Mouse (Mus musculus) hindbrain, embryonic 14.5 days (tissue): ENCODE data around the gene Phlda1. TPM values are rescaled to one million over a fixed set of nuclear protein-coding genes. Genes with fewer than 3 reads are reported as not detected.
A peak's percentile ranks its signal among the peaks of the same experiment; 100 is the strongest.

Experiments
- ATAC-seq: fragments of 200-750 bp; cut with Nextera tagmentation; 2 replicates; pipeline ENCODE4 v1.8.0; 2017; ENCODE audit warnings: moderate number of reproducible peaks, mild to moderate bottlenecking, moderate TSS enrichment, moderate library complexity; ENCODE audit not compliant: low FRiP score
- DNase-seq: peaks from one replicate; pipeline ENCODE4 v3.0.0-alpha.2; 2015; ENCODE audit warnings: low spot score
- H3K27ac ChIP-seq: fragments of 300-500 bp; sonication (generic); 2 replicates; pipeline ENCODE4 v1.5.1; 2014; ENCODE audit warnings: mild to moderate bottlenecking, moderate library complexity
- H3K27me3 ChIP-seq: fragments of 300-500 bp; sonication (generic); 2 replicates; pipeline ENCODE4 v1.6.1; 2014; ENCODE audit warnings: mild to moderate bottlenecking, low read length, mixed read lengths; ENCODE audit not compliant: control insufficient read depth, insufficient read depth
- H3K36me3 ChIP-seq: fragments of 300-500 bp; sonication (generic); replicated peaks from 2 replicates; pipeline ENCODE4 v1.6.1; 2014; ENCODE audit not compliant: control insufficient read depth, insufficient read depth
- H3K4me1 ChIP-seq: fragments of 300-500 bp; sonication (generic); replicated peaks from 2 replicates; pipeline ENCODE4 v1.6.1; 2014; ENCODE audit warnings: antibody characterized with exemption, low read length, mixed read lengths; ENCODE audit not compliant: control insufficient read depth, insufficient read depth
- H3K4me2 ChIP-seq: fragments of 300-500 bp; sonication (generic); replicated peaks from 2 replicates; pipeline ENCODE4 v1.6.1; 2014; ENCODE audit warnings: mild to moderate bottlenecking, moderate library complexity
- H3K4me3 ChIP-seq: fragments of 300-500 bp; sonication (generic); replicated peaks from 2 replicates; pipeline ENCODE4 v1.5.1; 2014; ENCODE audit warnings: mild to moderate bottlenecking, low read length
- H3K9ac ChIP-seq: fragments of 300-500 bp; sonication (generic); 2 replicates; pipeline ENCODE4 v1.6.1; 2014
- H3K9me3 ChIP-seq: fragments of 300-500 bp; sonication (generic); 2 replicates; pipeline ENCODE4 v1.6.1; 2016; ENCODE audit warnings: low read length; ENCODE audit not compliant: control insufficient read depth
- WGBS: fragments of 180-500 bp; shearing (Covaris S2); extraction: QIAGEN DNeasy Blood & Tissue Kit; methylation state at CpG from one replicate; pipeline ENCODE4 v1.1.7; 2014; 5-methylcytosine and 5-hydroxymethylcytosine counted together
- polyA plus RNA-seq: library from polyadenylated mRNA; unstranded; fragments of >200 nt; fragmentation: Nextera tagmentation; extraction: Ambion mirVana; gene quantifications from 2 replicates; pipeline ENCODE4 v1.2.1, GENCODE M21; 2014

The Phlda1 gene
- polyA plus RNA-seq, 1 experiment from 2014 or later, result 66.6 TPM

DNA sequence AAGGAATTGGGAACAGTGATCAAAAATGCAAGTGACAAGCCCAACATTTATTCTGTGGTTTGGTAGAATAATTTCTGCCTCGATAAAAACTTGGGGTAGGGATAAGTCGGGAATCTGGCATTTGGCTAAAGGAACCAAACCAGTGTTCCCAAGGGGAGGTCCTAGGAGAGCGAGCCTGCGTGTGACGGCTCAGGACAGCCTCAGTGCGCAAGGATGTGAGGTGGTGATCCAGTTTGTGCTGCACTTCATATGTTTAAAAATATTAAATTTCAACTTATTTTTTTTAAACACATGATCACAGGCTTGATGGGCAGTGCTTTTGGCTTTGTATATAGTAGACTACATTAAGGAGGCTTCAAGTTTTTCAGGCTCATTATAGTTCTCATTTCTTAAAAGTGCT, 6.2 kb upstream of the Phlda1 start:
- Histone ChIP-seq H3K9ac (no peak overlapping the region), H3K36me3 (peaks cover 40% of the 10 kb centered on the region), H3K4me3 (no peak overlapping the region), H3K4me1 (no peaks in the 10 kb centered on the region), H3K27me3 (no peaks in the 10 kb centered on the region), H3K27ac (no peak overlapping the region), H3K9me3 (no peaks in the 10 kb centered on the region), H3K4me2 (no peak overlapping the region)
- 76% methylated on average over 6 of the region's 6 CpGs for WGBS
- ATAC-seq (no peak), DNase-seq (no peak)

DNA sequence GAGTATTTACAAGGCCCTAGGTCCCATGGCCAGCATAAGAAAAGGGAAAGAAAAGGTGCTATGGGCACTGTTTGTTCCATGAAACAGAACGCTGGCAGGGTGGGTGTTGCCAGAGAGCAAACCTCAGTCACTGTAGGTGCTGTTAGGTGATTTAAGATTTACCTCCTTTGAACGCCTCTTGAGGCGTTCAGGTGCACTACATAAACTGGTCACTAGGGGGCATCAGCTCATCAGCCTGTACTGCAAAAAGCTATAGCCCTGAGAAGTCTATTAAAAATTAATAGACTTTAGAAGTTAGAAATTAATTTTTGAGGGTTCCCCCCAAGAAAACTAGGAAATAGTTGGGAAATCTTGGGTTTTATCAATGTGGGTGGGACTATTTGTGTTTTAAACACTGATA, 3.0 kb upstream of the Phlda1 start:
- Histone ChIP-seq H3K4me1 (no peaks in the 10 kb centered on the region; the same call in 1 of the 2 replicates), H3K4me3 (no peak overlapping the region), H3K36me3 (peaks cover 10% of the 10 kb centered on the region), H3K27ac (no peak overlapping the region), H3K27me3 (no peaks in the 10 kb centered on the region), H3K9me3 (no peaks in the 10 kb centered on the region), H3K4me2 (no peak overlapping the region), H3K9ac (no peak overlapping the region)
- DNase-seq (peak; percentile 93), ATAC-seq (no peak)
- WGBS, result 2% methylated on average over 3 of the region's 3 CpGs

DNA sequence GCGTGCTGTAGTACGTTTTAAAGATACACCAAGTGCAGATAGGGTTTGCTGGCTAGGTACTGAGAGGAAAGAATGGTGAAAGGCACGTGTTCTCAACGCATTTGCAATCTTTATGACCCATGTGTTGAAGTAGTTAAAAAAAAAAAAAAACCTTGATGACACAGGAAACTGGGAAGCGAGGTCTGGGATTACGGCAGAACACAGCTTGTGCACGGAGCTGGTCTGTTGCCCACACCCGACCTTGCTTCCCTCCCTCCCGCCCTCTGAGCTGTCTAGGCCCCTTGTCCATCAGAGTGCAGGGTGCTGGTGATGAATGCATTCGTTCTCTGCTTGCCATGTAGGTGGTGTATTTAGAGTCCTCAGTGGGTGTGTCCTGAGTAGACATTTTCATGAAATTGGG, 2.4 kb upstream of the Phlda1 start:
- no peak overlapping the region for H3K27ac ChIP-seq
- no peaks in the 10 kb centered on the region for H3K9me3 ChIP-seq
- ATAC-seq (no peak), DNase-seq (no peak)
- H3K4me2 ChIP-seq, result no peak overlapping the region
- 45% methylated on average over 10 of the region's 10 CpGs for WGBS
- H3K4me1 ChIP-seq, result peaks cover 5% of the 10 kb centered on the region
- no peak overlapping the region for H3K9ac ChIP-seq
- H3K27me3 ChIP-seq, result no peaks in the 10 kb centered on the region
- peaks cover 3% of the 10 kb centered on the region; the same call in 1 of the 2 replicates for H3K36me3 ChIP-seq
- H3K4me3 ChIP-seq, result no peak overlapping the region

DNA sequence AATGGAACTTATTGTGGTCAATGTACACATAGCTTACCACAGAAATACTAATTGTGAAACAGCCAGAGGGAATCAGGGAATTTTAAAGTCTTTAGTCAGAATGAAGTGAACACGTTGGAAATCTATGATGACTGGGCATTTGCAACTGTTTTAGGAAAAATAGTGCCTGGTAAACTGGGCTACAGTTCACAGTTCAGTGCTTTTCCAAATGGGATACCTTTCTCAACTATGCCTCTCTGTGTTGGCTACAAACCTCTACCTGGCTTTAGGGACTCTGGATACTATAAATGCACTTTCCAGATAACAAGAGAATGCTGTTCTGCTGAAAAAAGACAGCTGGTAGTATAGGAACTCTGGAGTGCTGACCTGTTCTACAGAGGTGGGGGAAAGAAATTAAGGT, 1.5 kb upstream of the Phlda1 start:
- WGBS, result 85% methylated on average over 1 of the region's 1 CpGs
- H3K9ac ChIP-seq, result no peak overlapping the region

DNA sequence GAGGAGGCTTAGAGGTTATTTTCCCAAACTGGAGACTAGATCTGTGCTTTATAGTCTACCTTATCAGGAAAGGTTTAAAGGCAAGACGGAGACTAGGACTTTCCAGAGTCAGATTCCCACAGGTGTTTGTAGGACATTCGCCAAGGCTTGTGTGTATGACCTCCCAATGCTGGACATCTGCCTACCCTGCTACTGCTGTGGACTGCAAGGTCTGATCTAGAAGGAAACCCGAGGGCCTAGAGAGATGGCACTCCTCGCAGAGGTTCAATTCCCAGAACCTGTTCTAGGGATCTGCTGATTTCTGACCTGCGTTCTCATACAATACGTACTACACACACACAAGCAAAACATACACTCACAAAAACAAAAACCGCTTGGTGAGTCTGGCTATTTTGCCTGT, 680 bp upstream of the Phlda1 start:
- DNase-seq (no peak), ATAC-seq (no peak)
- H3K27me3 ChIP-seq, result no peaks in the 10 kb centered on the region
- H3K36me3 ChIP-seq, result no peaks in the 10 kb centered on the region
- H3K9me3 ChIP-seq, result no peaks in the 10 kb centered on the region
- H3K4me3 ChIP-seq, result peak overlapping the region; percentile 81; the same call in 1 of the 2 replicates
- H3K9ac ChIP-seq, result no peak overlapping the region
- peaks cover 12% of the 10 kb centered on the region for H3K4me1 ChIP-seq
- 57% methylated on average over 7 of the region's 7 CpGs for WGBS
- H3K4me2 ChIP-seq, result peak overlapping the region; percentile 64
- no peak overlapping the region for H3K27ac ChIP-seq

More for the DNA sequence above, 1.5 kb upstream of the Phlda1 start:
- Histone ChIP-seq H3K4me1 (peaks cover 12% of the 10 kb centered on the region), H3K4me2 (no peak overlapping the region), H3K4me3 (no peak overlapping the region), H3K27me3 (no peaks in the 10 kb centered on the region), H3K9me3 (no peaks in the 10 kb centered on the region), H3K36me3 (no peaks in the 10 kb centered on the region), H3K27ac (no peak overlapping the region)
- no peak for DNase-seq
- no peak for ATAC-seq

DNA sequence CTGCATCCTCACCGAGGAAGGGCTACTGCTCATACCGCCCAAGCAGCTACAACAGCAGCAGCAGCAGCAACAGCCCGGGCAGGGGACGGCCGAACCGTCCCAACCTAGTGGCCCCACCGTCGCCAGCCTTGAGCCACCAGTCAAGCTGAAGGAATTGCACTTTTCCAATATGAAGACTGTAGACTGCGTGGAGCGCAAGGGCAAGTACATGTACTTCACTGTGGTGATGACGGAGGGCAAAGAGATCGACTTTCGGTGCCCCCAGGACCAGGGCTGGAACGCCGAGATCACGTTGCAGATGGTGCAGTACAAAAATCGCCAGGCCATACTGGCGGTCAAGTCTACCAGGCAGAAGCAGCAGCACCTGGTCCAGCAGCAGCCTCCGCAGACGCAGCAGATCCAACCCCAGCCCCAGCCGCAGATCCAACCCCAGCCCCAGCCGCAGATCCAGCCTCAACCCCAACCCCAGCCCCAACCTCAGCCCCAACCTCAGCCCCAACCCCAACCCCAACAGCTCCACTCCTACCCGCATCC, 907 bp downstream of the Phlda1 start:
- no peaks in the 10 kb centered on the region for H3K36me3 ChIP-seq
- peak; percentile 52 for ATAC-seq
- H3K4me2 ChIP-seq, result peak overlapping the region; percentile 64
- under 1% methylated on average over 22 of the region's 23 CpGs for WGBS
- H3K4me1 ChIP-seq, result peaks cover 12% of the 10 kb centered on the region
- H3K9ac ChIP-seq, result peak overlapping the region; percentile 95
- H3K27me3 ChIP-seq, result no peaks in the 10 kb centered on the region
- no peaks in the 10 kb centered on the region for H3K9me3 ChIP-seq
- peak overlapping the region; percentile 81 for H3K4me3 ChIP-seq
- peak overlapping the region; percentile 91 for H3K27ac ChIP-seq
- DNase-seq, result no peak

DNA sequence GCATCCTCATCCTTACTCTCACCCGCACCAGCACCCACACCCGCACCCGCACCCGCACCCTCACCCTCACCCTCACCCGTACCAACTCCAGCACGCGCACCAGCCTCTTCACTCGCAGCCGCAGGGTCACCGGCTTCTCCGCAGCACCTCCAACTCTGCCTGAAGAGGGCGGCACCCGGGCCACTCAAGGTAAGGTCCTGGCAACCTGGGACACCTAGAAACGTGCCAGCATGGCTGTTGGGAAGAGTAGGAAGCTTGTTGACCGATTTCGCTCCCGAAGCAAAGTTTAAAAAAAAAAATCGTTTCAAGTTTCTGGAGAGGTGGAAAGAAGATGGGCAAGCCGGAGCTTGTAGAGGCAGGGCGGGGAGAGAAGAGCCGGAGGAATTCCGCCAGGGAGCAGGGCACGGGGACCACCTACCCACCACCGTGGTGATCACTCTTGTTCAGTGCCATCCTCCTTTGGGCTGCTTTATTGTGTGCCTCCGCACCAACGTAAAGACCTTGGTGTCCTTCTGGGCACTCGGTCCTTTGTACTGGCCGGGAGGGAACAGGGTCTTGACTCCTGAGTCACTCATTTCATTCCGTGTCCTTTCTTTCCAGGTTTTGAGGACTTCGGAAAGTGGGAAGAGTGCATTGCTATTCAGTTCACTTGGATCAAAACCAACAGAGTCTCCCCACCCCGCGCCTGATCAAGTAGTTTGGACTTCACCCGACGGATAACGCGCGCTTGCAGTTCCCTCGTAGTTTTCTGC, 1.6 kb downstream of the Phlda1 start:
- Histone ChIP-seq H3K27ac (peak overlapping the region; percentile 91), H3K9ac (peak overlapping the region; percentile 95), H3K9me3 (no peaks in the 10 kb centered on the region), H3K4me2 (peak overlapping the region; percentile 64), H3K27me3 (no peaks in the 10 kb centered on the region), H3K36me3 (no peaks in the 10 kb centered on the region), H3K4me3 (peak overlapping the region; percentile 81), H3K4me1 (peaks cover 12% of the 10 kb centered on the region)
- DNase-seq (peak; percentile 56), ATAC-seq (peak; percentile 19)
- under 1% methylated on average over 38 of the region's 38 CpGs for WGBS

DNA sequence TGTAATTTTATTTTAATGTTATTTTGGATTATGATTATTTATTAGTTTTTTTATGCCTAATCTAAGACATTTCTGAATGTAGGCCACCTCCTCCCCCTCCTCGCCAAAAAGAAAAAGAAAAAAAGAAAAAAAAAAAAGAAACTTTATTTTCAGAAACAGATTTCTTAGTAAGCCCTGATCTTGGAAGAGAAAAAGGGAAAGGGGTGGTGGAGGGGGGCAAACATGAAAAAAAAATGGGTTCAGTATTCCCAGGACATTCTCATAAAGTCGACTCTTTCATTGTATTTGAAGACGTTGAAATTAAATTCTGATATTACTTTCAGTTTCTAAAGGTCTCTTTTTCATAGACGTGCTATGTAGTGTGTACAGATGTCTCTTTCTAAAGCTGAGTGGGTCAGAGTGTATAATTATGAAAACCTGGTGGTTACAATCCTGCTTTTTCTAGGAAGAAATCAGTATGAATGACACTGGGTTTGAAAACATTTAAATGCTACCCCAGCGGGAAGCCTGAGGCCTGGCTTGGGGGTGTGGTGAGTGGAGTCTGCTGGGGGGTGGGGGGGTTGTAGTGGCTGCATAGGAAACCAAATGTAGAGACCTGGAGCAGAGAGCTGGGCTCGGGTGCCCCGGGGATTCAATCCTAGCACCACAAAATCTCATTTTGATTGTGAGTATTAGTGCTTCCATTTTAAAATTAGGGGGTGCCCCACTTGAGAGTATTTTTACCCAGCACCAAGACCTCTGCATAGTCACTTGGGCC, 2.4 kb downstream of the Phlda1 start:
- DNase-seq (no peak), ATAC-seq (no peak)
- Histone ChIP-seq H3K27ac (peak overlapping the region; percentile 91), H3K27me3 (no peaks in the 10 kb centered on the region), H3K4me1 (peaks cover 12% of the 10 kb centered on the region), H3K9ac (peak overlapping the region; percentile 95), H3K36me3 (no peaks in the 10 kb centered on the region), H3K4me3 (peak overlapping the region; percentile 81), H3K4me2 (peak overlapping the region; percentile 64), H3K9me3 (no peaks in the 10 kb centered on the region)
- WGBS, result 7% methylated on average over 7 of the region's 7 CpGs

DNA sequence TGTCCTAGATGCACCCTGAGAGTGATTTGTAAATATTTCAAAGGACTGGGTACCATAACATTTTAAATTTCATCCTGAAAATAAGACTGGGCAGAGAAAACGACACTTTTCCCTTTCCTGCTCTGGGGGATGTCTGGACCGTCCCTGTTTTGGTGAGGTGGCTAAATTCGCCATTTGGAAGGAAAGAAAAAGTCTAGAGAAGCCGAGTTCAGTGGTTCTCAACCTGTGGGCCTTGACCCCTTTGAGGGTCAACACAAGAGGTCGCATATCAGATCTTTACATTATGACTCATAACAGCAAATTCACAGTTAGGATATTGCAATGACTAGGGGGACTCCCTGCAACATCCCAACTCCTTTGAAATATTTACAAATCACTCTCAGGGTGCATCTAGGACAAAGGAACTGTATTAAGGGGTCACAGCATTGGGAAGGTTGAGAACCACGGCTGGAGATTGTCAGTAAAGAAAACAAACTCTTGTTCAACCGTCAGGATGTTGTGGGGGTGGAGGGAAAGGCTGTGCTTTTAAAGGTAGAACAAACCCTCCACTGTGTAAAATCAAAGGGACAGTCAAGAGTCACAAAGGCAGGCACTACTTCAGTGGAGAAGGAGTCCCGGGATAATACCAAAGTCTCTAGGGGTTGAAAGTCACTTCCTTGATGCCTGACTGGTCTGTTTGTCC, 3.2 kb downstream of the Phlda1 start:
- no peaks in the 10 kb centered on the region for H3K36me3 ChIP-seq
- H3K4me3 ChIP-seq, result peak overlapping the region; percentile 81
- peak overlapping the region; percentile 64 for H3K4me2 ChIP-seq
- peak overlapping the region; percentile 91 for H3K27ac ChIP-seq
- WGBS, result 23% methylated on average over 8 of the region's 8 CpGs
- peaks cover 12% of the 10 kb centered on the region for H3K4me1 ChIP-seq
- DNase-seq, result no peak
- peak overlapping the region; percentile 95 for H3K9ac ChIP-seq
- H3K27me3 ChIP-seq, result no peaks in the 10 kb centered on the region
- no peaks in the 10 kb centered on the region for H3K9me3 ChIP-seq
- ATAC-seq, result no peak
